Mouse (Mus musculus) adrenal gland, postnatal 36 days (tissue): ENCODE results near the gene Sppl3. TPM values are rescaled to one million over a fixed set of nuclear protein-coding genes. Genes with fewer than 3 reads are reported as not detected.
"Not testable (repeated sequence)": the region's sequence is repeated elsewhere in the genome, so short reads cannot be mapped to it uniquely, and the experiment has no call there.

Source experiments
- DNase-seq, 2 experiments: peaks; one replicate each; pipeline ENCODE4 v3.0.0; 2021; ENCODE audit warnings: mixed read lengths in 1 of 2
- total RNA-seq, 2 experiments: library from RNA; stranded (reverse); gene quantifications; 2 replicates each; pipeline ENCODE4 v1.2.3; 2021

Sppl3 gene
- total RNA-seq, 2 experiments from 2014 or later = 52.0 to 54.1 TPM

- DNase-seq = no peak
These were observed 63.8 kb downstream of the Sppl3 start for GRCm38 (mm10) chr5:115074749-115075148.

DNA sequence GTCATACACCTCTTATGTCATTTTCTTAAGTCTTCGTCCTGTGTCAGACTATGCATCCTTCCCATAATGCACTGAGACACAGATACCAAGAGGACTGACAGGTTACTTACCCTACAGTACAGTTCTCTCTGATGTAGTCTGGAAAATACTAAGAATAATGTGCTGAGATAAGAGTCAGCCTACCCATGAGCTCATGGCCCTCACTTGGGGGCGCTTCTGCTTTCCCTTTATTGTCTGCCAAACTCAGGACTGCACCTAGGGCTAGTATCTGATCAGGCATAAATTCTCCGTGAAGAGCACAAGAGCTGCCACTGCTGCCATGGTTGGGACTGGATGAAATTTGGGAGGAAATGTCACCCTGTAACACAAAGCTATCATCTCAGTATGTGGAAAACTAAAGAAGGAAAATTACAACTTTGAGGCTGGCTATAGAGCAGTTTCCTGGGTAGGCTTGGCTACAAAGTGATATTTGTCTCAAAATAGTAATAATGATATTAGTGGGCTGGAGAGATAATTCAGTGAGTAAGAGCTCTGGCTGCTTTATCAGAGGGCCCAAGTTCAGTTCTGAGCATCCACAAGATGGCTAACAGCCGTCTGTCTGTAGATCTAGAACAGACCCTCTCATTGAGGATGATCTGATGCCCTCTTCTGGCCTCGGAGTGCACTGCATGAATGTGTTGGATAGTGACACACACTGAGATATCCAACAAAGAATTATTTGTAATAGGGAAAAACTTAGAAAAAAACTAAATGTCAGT lies 65.4 kb downstream of the Sppl3 start:
- peak; percentile 79 to 83 for DNase-seq

- DNase-seq = no peak
These were observed 70.7 kb downstream of the Sppl3 start for GRCm38 (mm10) chr5:115081636-115082035.

GRCm38 (mm10) chr5:115083492-115083891 lies 72.6 kb downstream of the Sppl3 start:
- DNase-seq = no peak

DNA sequence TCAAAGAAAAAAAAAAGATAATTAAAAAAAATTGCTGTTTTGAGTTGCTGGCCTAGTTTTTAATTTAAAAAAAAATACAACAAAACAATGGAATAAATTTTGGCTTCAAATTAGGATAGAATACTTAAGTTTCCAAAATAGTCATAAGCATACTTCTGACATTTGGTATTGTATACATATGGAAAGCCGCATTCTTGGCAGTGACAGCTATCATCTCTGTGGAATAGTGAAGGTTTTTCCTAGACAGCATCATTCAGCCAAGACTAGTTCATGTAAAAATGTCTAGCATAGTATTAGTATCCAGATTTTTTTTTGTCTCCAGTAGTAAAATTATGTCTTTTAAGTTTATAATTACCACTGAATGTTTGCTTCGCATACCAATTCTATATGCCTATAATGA lies 74.7 kb downstream of the Sppl3 start:
- no peak for DNase-seq

GRCm38 (mm10) chr5:115089592-115090268 lies 78.8 kb downstream of the Sppl3 start:
- no peak for DNase-seq

GRCm38 (mm10) chr5:115091015-115091414 lies 80.1 kb downstream of the Sppl3 start:
- no peak for DNase-seq

- DNase-seq = no peak
These were observed 80.8 kb downstream of the Sppl3 start for GRCm38 (mm10) chr5:115091776-115092175.

- DNase-seq = no peak
These were observed 87.3 kb downstream of the Sppl3 start, which contains the start of gene Gm10401 for GRCm38 (mm10) chr5:115098195-115098594. Gene Gm10401 (minus strand): TSS chr5:115098295.

- no peak for DNase-seq
These were observed 88.6 kb downstream of the Sppl3 start for GRCm38 (mm10) chr5:115099530-115099929.

DNA sequence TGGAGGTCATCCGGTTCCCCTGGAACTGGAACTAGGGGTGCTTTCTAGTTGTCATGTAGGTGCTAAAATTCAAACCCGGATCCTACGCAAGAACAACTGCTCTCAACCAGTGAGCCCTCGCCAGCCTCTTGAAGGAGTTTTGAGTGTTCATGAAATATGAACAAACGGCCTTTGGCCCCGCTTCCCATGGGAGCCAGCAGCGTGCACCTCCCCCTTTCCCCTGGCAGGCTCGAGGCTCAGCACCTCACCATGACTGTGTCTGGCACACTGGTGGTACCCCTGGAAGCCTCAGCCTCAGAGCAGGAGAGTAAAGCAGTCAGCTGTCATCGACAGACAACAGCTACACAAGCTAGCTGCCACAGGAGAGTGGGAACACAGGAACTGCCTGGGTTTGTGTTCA lies 89.1 kb downstream of the Sppl3 start:
- peak; percentile 58 to 75 for DNase-seq

DNA sequence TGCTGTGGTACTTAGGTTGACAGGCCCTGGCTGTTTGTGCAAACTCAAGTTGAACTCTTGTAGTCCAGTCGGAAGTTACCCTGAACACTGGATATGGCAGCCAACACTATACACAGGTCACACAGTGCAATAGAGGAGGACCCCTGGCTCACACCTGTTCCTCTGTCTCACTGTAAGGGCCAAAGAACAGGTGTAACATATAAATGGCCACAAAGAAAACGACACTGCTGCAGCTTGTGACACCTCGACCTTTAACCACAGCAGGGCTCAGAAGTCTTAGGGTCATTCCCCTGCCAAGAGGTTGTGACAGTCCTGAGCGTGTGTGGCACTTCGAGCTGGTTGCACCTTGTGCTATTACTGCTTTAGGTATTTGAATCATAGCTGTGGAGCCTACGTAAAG lies 89.5 kb downstream of the Sppl3 start:
- DNase-seq = no peak

- no peak for DNase-seq
These were observed 91.3 kb downstream of the Sppl3 start for GRCm38 (mm10) chr5:115102231-115102630.

- not testable (repeated sequence) for DNase-seq
These were observed 92.3 kb downstream of the Sppl3 start for GRCm38 (mm10) chr5:115103253-115103652.

GRCm38 (mm10) chr5:115111156-115111555 lies 100.2 kb downstream of the Sppl3 start:
- peak in 1 of 2 experiments; percentile 50 for DNase-seq

DNA sequence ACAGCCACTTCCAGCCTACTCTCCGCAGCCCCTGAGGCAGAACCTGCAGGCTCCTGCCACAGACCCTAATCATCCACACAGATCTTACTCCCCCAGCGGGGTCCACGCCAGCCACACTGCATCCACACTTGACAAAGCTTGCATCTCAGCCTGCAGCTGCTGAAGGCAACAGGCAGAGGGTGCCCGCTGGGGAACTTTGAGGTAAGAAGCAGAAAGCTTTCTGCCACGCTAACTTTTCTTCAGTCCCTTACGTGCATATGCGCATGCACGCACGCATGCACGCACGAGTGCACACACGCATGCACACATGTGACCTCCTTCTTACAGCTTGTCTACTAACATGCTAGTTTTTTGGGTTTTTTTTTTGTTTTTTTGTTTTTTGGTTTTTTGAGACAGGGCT lies 102.3 kb downstream of the Sppl3 start:
- no peak for DNase-seq

- DNase-seq = no peak
These were observed 103.6 kb downstream of the Sppl3 start for GRCm38 (mm10) chr5:115114501-115114900.

GRCm38 (mm10) chr5:115116426-115116825 lies 105.5 kb downstream of the Sppl3 start:
- no peak for DNase-seq

DNA sequence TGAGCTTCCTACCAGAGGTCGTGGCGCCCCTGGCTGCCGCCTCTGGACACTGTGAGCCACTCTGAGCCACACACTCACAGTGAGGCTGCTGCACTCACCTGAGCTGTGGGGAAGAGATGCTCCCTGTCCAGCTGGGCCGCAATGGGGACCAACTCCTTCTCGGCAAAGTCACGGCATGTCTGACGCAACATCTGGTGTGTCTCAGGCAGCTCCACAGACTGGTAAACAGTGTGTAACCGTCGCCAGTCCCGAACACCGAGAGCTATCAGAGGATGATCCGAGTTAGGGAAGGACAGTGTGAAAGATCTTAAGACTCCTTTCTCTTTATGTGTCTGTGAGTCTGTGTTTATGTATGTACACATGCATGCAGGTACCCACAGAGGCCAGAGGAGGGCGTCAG lies 106.5 kb downstream of the Sppl3 start:
- DNase-seq = no peak

DNA sequence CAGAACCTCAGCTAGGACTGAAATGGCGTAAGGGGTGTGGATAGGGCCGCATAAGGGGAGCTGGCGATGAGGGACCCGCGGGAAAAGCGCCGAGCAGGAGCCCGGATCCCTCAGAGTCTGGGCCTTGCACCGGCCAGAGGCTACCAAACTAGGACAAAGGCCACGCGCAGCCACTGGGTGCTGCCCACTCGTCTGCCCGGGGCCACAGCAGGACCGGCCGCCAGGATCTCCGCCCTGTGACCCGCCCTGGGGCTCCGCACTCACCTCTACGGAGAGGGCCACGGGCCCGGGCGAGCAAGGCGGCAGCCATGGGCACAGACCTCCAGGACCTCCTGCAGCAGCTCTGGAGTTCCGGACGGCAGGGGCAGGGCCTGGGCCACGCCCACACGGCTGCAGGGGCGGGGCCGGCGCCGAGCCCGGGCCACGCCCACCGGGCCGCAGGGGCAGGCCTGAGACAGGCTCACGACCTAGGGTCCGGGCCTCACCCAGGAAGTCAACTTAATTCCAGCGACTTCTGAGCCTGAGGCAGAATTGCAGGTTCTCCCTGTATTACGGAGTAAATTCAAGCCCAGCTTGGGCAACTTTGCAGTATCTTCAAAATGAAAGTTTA lies 108.1 kb downstream of the Sppl3 start, which contains the start of gene Acads:
Gene Acads (minus strand): TSS at position 386 of the 610 bp plus-strand sequence.
- peak; percentile 91 to 94 for DNase-seq

GRCm38 (mm10) chr5:115120978-115121377 lies 110.0 kb downstream of the Sppl3 start:
- peak; percentile 45 to 58 for DNase-seq

GRCm38 (mm10) chr5:115124690-115125089 lies 113.8 kb downstream of the Sppl3 start:
- no peak for DNase-seq
